Mouse (Mus musculus): ENCODE data around the gene Ift140.

The Ift140 gene

GRCm38 (mm10) chr17:25015655-25016291 lies at the start of gene Ift140, which contains the start of gene Cramp1l:
Ift140 (plus strand) TSS chr17:25016085.
Cramp1l (minus strand) TSS chr17:25015788.
- DNase-seq (ENCODE audit: low spot score in 2 of 2): peak; percentile 99

- DNase-seq (ENCODE audit: low spot score in 2 of 2): no peak
Observed at GRCm38 (mm10) chr17:24987221-24987620, 28.7 kb upstream of the Ift140 start.

- no peak for DNase-seq (ENCODE audit: low spot score in 2 of 2)
Observed at GRCm38 (mm10) chr17:24994721-24995120, 21.2 kb upstream of the Ift140 start.

GRCm38 (mm10) chr17:25005102-25005501 lies 10.8 kb upstream of the Ift140 start:
- DNase-seq (ENCODE audit: low spot score in 2 of 2): no peak

- DNase-seq (ENCODE audit: low spot score in 2 of 2): no peak
Observed at GRCm38 (mm10) chr17:25007480-25007879, 8.4 kb upstream of the Ift140 start.

- DNase-seq (ENCODE audit: low spot score in 2 of 2): peak; percentile 24 to 26
Observed at GRCm38 (mm10) chr17:25013606-25014501, 2.0 kb upstream of the Ift140 start.

- peak; percentile 14 to 22 for DNase-seq (ENCODE audit: low spot score in 2 of 2)
Observed at GRCm38 (mm10) chr17:25014841-25015570, 879 bp upstream of the Ift140 start.

- peak; percentile 64 to 76 for DNase-seq (ENCODE audit: low spot score in 2 of 2)
Observed at GRCm38 (mm10) chr17:25016292-25017132, 627 bp downstream of the Ift140 start.

- peak; percentile 18 to 21 for DNase-seq (ENCODE audit: low spot score in 2 of 2)
Observed at GRCm38 (mm10) chr17:25036183-25036582, 20.3 kb downstream of the Ift140 start.

- peak; percentile 80 to 82 for DNase-seq (ENCODE audit: low spot score in 2 of 2)
Observed at GRCm38 (mm10) chr17:25044879-25045278, 29.0 kb downstream of the Ift140 start.

- DNase-seq (ENCODE audit: low spot score in 2 of 2): peak; percentile 50 to 54
Observed at GRCm38 (mm10) chr17:25045281-25045680, 29.4 kb downstream of the Ift140 start.

GRCm38 (mm10) chr17:25047143-25047542 lies 31.3 kb downstream of the Ift140 start:
- peak; percentile 69 to 70 for DNase-seq (ENCODE audit: low spot score in 2 of 2)

GRCm38 (mm10) chr17:25053274-25053673 lies 37.4 kb downstream of the Ift140 start:
- DNase-seq (ENCODE audit: low spot score in 2 of 2): no peak

GRCm38 (mm10) chr17:25057041-25057440 lies 41.2 kb downstream of the Ift140 start:
- no peak for DNase-seq (ENCODE audit: low spot score in 2 of 2)

- DNase-seq (ENCODE audit: low spot score in 2 of 2): no peak
Observed at GRCm38 (mm10) chr17:25063261-25063660, 47.4 kb downstream of the Ift140 start.

GRCm38 (mm10) chr17:25063872-25064271 lies 48.0 kb downstream of the Ift140 start:
- no peak for DNase-seq (ENCODE audit: low spot score in 2 of 2)

GRCm38 (mm10) chr17:25064351-25064750 lies 48.5 kb downstream of the Ift140 start:
- DNase-seq (ENCODE audit: low spot score in 2 of 2): no peak

GRCm38 (mm10) chr17:25065189-25065588 lies 49.3 kb downstream of the Ift140 start:
- DNase-seq (ENCODE audit: low spot score in 2 of 2): no peak

- no peak for DNase-seq (ENCODE audit: low spot score in 2 of 2)
Observed at GRCm38 (mm10) chr17:25066595-25066994, 50.7 kb downstream of the Ift140 start.

- DNase-seq (ENCODE audit: low spot score in 2 of 2): no peak
Observed at GRCm38 (mm10) chr17:25067442-25067851, 51.6 kb downstream of the Ift140 start.

GRCm38 (mm10) chr17:25068690-25069089 lies 52.8 kb downstream of the Ift140 start:
- DNase-seq (ENCODE audit: low spot score in 2 of 2): no peak
